Mouse (Mus musculus) cerebellum, adult 9-10 months (tissue): ENCODE results near the gene Rapgef3.
A peak's percentile ranks its signal among the peaks of the same experiment; 100 is the strongest.

Source experiments
- DNase-seq: peaks from one replicate; pipeline ENCODE4 v3.0.0; 2022

Gene Rapgef3

GRCm38 (mm10) chr15:97767280-97768186 is at the start of gene Rapgef3:
Gene Rapgef3 (minus strand): TSS chr15:97767972.
- peak; percentile 39 for DNase-seq

- DNase-seq, result no peak
These were observed 48.6 kb upstream of the Rapgef3 start for GRCm38 (mm10) chr15:97816199-97816994.

- DNase-seq, result no peak
These were observed 47.5 kb upstream of the Rapgef3 start for GRCm38 (mm10) chr15:97815254-97815653.

- no peak for DNase-seq
These were observed 46.9 kb upstream of the Rapgef3 start for GRCm38 (mm10) chr15:97814703-97815102.

- peak; percentile 91 for DNase-seq
These were observed 45.9 kb upstream of the Rapgef3 start for GRCm38 (mm10) chr15:97813452-97814204.

- DNase-seq, result no peak
These were observed 45.1 kb upstream of the Rapgef3 start for GRCm38 (mm10) chr15:97812875-97813274.

GRCm38 (mm10) chr15:97812126-97812525 is 44.4 kb upstream of the Rapgef3 start:
- DNase-seq, result peak; percentile 88

GRCm38 (mm10) chr15:97811307-97811706 is 43.5 kb upstream of the Rapgef3 start:
- no peak for DNase-seq

GRCm38 (mm10) chr15:97810399-97810798 is 42.6 kb upstream of the Rapgef3 start:
- DNase-seq, result no peak

- no peak for DNase-seq
These were observed 42.2 kb upstream of the Rapgef3 start for GRCm38 (mm10) chr15:97809942-97810341.

- no peak for DNase-seq
These were observed 41.4 kb upstream of the Rapgef3 start for GRCm38 (mm10) chr15:97809206-97809605.

- DNase-seq, result no peak
These were observed 40.8 kb upstream of the Rapgef3 start for GRCm38 (mm10) chr15:97808532-97808931.

GRCm38 (mm10) chr15:97807867-97808266 is 40.1 kb upstream of the Rapgef3 start:
- no peak for DNase-seq

- no peak for DNase-seq
These were observed 34.8 kb upstream of the Rapgef3 start for GRCm38 (mm10) chr15:97802575-97802974.

GRCm38 (mm10) chr15:97801811-97802210 is 34.0 kb upstream of the Rapgef3 start:
- DNase-seq, result no peak

GRCm38 (mm10) chr15:97800853-97801252 is 33.1 kb upstream of the Rapgef3 start:
- no peak for DNase-seq

GRCm38 (mm10) chr15:97799446-97799845 is 31.7 kb upstream of the Rapgef3 start:
- no peak for DNase-seq

- DNase-seq, result no peak
These were observed 30.4 kb upstream of the Rapgef3 start for GRCm38 (mm10) chr15:97798134-97798533.

- no peak for DNase-seq
These were observed 29.0 kb upstream of the Rapgef3 start for GRCm38 (mm10) chr15:97796674-97797310.

GRCm38 (mm10) chr15:97795559-97796235 is 27.9 kb upstream of the Rapgef3 start:
- DNase-seq, result no peak

GRCm38 (mm10) chr15:97794268-97794667 is 26.5 kb upstream of the Rapgef3 start:
- DNase-seq, result no peak
